Mouse (Mus musculus): ENCODE measurements around the gene Smg5.
A peak's percentile ranks its signal among the peaks of the same experiment; 100 is the strongest.

Gene Smg5

DNA sequence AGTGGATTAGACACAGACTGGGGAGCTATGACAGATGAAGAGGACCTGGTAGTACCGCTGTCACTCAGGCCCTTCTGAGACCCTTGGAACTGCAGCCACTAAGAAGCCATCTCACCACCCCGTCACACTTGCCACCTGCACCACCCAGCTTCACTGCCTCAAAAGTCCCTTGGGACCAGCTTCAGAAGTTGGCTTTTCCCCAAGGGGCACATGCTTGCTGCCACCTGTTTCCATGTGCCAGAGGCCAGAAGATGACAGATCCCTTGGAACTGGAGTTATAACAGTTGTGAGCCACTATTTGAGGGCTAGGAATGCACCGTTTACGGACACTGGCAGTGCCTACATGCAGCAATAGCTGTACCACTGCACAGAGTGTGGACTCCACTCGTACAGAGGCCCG, 59.2 kb downstream of the Smg5 start:
- no peak for DNase-seq (ENCODE audit: low read depth, low spot score)

DNA sequence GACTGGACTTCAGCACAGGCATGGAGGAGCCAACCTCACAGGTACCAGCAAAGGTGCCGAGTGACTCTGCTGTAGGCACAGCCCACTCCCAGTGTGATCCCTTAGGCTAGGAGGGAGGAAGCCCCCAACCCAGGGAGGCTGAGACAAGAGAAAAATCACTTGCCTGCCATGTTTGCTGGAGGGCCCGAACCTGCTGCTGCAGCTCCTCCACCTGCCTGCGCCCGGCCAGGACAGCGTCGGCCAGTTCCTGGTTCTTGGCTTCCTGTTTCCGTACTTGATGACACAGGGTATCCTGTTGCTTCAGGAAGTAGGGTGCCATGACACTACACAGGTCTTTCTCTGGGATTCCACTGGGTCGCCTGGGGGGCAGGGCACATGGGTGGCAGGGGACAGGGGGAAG, 59.7 kb downstream of the Smg5 start:
- no peak for DNase-seq (ENCODE audit: low read depth, low spot score)

DNA sequence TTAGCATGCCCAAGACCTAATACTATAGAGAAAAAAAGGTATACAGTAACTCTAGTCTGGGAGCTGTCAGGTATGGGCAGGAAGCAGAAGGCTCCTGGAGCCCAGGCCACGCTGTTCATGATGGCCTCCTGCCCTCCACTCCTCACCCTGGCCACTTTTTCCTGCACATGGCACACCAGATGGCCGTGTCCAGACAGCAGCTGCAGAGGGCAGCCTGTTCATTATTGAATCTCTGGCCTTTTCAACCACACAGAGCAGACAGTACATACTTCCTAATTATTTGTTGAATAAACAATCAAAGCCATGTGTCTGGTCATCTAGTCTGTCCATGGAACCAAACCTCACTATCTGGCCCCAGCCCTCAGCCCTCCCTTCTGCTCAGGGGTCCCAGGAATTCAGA, 62.6 kb downstream of the Smg5 start:
- DNase-seq (ENCODE audit: low read depth, low spot score), result no peak

DNA sequence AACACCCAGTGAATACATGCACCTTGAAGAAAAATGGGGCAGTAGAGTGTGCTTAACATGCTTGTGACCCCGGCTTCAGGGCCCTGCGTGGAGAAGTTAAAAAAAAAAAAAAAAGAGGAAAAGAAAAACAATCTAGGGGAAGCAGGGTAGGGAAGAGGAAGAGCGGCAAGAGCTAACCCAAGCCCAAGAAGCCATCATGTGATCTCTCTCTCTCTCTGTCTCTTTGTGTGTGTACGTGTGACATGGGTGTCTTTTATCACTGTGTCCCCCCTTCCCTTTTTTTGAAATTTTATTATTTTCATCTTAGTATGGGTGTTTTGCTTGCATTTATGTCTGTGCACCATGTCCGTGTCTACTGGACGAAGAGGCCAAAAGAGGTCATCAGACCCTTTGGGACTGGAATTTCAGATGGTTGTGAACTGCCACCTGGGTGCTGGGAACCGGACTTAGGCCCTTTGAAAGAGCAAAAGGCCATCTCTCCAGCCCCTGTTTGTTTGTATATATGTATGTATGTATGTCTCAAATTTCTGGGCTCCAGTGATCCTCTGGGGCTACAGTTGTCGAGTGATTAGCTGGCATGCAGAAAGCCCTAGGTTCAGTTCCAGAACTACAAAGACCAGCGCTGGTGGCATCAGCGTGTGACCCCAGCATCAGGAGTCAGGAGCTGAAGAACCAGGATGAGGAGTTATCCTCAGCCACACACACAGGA, 67.6 kb downstream of the Smg5 start:
- no peak for DNase-seq (ENCODE audit: low read depth, low spot score)

DNA sequence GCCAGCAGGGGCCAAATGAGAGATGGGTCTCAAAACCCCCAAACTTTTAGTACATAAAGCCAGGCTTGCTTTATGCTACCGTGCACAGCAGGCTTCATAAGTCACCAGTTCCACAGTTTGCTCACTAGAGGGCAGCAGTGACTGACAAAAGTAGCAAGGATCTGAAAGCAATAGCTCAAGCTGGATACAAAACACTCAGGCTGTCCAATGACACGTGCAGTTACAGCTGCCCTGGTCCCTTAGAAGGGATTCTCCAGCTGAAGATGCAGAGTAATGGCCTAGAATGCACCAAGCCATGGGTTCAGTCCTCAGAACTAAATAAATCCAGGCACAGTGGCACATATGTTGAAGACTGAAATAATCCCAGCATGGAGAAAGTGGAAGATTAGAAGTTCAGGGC, 71.0 kb downstream of the Smg5 start:
- DNase-seq (ENCODE audit: low read depth, low spot score), result peak; percentile 89

DNA sequence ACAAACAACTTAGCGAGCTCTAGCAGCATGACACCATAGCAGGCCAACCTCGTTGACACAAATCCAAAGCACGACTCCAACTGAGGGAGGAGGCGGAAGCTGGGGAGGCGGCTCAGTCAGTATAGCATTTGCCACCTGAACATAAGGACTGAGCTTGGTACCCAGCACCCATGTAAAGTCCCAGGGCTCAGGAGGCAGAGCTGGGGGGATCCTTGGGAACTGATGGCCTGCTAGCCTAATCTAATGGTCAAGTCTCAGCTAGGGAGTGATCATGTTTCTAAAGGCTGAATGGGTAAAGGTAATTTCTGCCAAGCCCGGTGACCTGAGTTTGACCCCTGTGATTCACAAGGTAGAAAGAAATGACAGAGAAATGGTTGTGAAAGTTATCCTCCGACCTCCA, 71.5 kb downstream of the Smg5 start:
- DNase-seq (ENCODE audit: low read depth, low spot score), result no peak

DNA sequence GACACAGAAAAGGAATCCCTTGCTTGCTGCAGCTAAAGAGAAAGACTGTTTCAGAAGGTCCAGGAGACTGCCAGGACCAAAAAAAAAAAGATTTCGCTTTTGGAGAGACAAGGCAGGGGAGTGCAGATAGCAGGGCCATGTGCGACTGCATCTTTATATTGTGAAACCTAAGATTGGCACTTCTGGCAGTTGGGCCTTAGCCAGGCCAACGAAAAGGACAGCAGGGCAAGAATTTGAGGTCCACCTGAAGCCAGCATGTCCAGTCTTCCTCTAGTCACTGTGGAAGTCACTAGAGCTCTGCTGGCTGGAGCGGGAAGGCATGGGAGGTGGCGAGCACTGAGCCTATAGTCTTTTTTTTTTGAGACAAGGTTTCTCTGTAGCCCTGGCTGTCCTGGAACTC, 72.9 kb downstream of the Smg5 start:
- DNase-seq (ENCODE audit: low read depth, low spot score), result no peak

DNA sequence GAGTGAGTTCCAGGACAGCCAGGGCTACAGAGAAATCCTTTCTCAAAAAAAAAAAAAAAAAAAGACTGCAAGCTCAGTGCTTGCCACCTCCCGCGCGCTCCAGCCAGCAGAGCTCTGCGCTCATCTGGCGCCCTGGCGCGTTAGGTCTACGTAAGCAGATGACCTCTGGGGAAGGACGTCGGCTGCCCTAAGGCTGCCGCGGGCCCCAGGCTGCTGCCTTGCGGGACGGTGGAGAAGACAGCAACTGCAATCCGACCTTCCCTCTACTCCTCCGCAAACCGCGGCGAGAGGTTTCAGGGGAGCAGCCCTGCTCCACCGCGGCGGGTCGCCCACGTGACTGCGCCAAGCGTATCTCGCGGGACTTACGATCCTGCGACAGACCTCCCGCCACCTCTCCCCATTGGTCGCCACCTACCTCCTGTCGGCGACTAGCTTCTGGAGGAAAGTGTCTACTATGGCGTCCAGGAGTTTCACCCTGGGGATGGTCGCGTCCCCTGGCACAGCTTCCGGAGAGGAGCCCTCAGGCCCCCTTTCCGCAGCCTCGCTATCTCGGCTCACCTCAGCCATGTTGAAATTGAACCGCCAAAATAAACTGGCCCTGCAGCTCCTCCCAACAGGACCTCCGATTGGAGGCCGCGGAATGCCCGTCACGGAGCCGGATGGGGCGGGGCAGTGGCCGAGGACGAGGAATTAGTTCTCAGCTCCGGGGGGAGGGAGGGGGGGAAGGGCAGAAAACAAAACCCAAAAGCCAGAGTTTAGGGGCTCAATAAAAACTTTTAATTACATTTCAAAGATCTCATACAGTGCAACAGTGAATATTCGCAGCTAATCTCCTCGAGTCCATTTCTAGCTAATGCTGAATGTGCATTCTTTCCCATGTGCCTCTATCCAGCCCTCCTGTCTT, 73.9 kb downstream of the Smg5 start, which contains the start of gene Pmf1:
Pmf1 (minus strand) TSS at position 591 of the 904 bp plus-strand sequence.
- DNase-seq (ENCODE audit: low read depth, low spot score), result peak; percentile 92

DNA sequence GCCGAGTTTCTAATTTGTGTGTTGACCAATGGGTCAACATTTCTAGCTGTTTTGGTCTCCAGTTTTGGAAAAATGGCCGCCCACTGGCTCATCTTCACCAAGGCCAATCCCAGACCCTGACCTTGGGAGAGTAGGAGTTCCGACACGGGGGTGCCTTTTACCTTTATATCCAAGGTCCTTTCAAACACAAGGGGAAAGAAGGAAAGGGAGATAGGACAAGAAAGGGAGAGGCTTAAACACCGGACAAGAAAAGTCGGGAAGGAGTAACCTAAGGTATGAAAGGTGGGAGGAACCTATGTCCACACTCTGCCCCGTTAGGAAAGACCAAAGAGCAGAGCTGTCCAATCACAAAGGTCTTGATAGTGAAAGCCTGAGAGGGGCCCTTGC, 74.6 kb downstream of the Smg5 start:
- no peak for DNase-seq (ENCODE audit: low read depth, low spot score)

DNA sequence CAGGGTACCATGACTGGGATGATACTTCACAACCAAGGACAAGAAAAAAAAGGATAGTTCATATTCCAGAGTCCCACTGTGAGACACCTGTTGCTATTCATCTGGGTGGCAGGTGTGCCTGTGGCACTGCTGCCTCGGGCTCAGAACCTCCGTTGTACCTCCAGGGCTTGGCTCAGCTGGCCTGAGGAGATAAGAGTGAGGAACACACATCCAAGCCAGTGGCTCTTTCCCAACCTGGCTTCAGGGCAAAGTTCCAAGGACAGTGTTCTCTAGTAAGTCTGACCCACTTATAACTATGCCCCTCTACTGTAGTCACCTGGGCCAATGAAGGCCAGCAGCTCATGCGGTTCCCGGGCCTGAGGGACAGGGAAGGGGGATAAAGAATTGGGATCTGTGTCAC, 75.6 kb downstream of the Smg5 start:
- no peak for DNase-seq (ENCODE audit: low read depth, low spot score)
